Mouse (Mus musculus) heart, embryonic 14.5 days (tissue): ENCODE measurements around the gene Lfng. TPM values are rescaled to one million over a fixed set of nuclear protein-coding genes. Genes with fewer than 3 reads are reported as not detected.
A peak's percentile ranks its signal among the peaks of the same experiment; 100 is the strongest.

ENCODE experiments used
- ATAC-seq: fragments of 200-750 bp; cut with Nextera tagmentation; 2 replicates; pipeline ENCODE4 v1.8.0; 2017; ENCODE audit warnings: low read depth, moderate TSS enrichment; ENCODE audit not compliant: insufficient number of reproducible peaks, insufficient read depth, low FRiP score
- H3K27ac ChIP-seq, 2 experiments: fragments of 200-500 bp in 1 of 2; fragments of 300-500 bp in 1 of 2; sonication (generic) in 1 of 2; replicated peaks in 1 of 2; 2 replicates each; pipeline ENCODE4 v1.5.1; 2012 to 2014; ENCODE audit warnings: low read depth in 2 of 2, low read length in 2 of 2, control low read depth in 1 of 2, mild to moderate bottlenecking in 1 of 2, mixed read lengths in 1 of 2; ENCODE audit not compliant: control insufficient read depth in 1 of 2, insufficient read depth in 1 of 2
- H3K27me3 ChIP-seq: fragments of 300-500 bp; sonication (generic); 2 replicates; pipeline ENCODE4 v1.6.1; 2014; ENCODE audit warnings: mild to moderate bottlenecking, low read length, control low read depth; ENCODE audit not compliant: control insufficient read depth, insufficient read depth
- H3K36me3 ChIP-seq: fragments of 300-500 bp; sonication (generic); 2 replicates; pipeline ENCODE4 v1.6.1; 2014; ENCODE audit warnings: mild to moderate bottlenecking, control low read depth, low read length, mixed read lengths; ENCODE audit not compliant: control insufficient read depth, insufficient read depth
- H3K4me1 ChIP-seq, 2 experiments: fragments of 200-500 bp in 1 of 2; fragments of 300-500 bp in 1 of 2; sonication (generic) in 1 of 2; 2 replicates each; pipeline ENCODE4 v1.6.1; 2012 to 2014; ENCODE audit warnings: low read length in 2 of 2, control low read depth in 1 of 2, mixed read lengths in 1 of 2; ENCODE audit not compliant: control insufficient read depth in 2 of 2, insufficient read depth in 2 of 2
- H3K4me2 ChIP-seq: fragments of 300-500 bp; sonication (generic); 2 replicates; pipeline ENCODE4 v1.6.1; 2014; ENCODE audit warnings: mild to moderate bottlenecking, low read length
- H3K4me3 ChIP-seq, 2 experiments: fragments of 200-500 bp in 1 of 2; fragments of 300-500 bp in 1 of 2; sonication (generic) in 1 of 2; 2 replicates each; pipeline ENCODE4 v1.5.1; 2012 to 2014; ENCODE audit warnings: low read length in 2 of 2, mild to moderate bottlenecking in 2 of 2, control low read depth in 1 of 2, low read depth in 1 of 2, moderate library complexity in 1 of 2; ENCODE audit not compliant: control insufficient read depth in 1 of 2, insufficient read depth in 1 of 2
- H3K9ac ChIP-seq: fragments of 300-500 bp; sonication (generic); 2 replicates; pipeline ENCODE4 v1.6.1; 2014; ENCODE audit warnings: mild to moderate bottlenecking, low read length
- H3K9me3 ChIP-seq: fragments of 300-500 bp; sonication (generic); 2 replicates; pipeline ENCODE4 v1.6.1; 2016; ENCODE audit warnings: low read length, control low read depth; ENCODE audit not compliant: control insufficient read depth
- WGBS: fragments of 180-500 bp; shearing (Covaris S2); extraction: QIAGEN DNeasy Blood & Tissue Kit; methylation state at CpG from one replicate; pipeline ENCODE4 v1.1.7; 2014; 5-methylcytosine and 5-hydroxymethylcytosine counted together
- polyA plus RNA-seq: library from polyadenylated mRNA; unstranded; fragments of >200 nt; fragmentation: Nextera tagmentation; extraction: Ambion mirVana; gene quantifications from 2 replicates; pipeline ENCODE4 v1.2.1, GENCODE M21; 2014

Gene Lfng
- polyA plus RNA-seq, 1 experiment from 2014 or later, result 6.4 TPM

DNA sequence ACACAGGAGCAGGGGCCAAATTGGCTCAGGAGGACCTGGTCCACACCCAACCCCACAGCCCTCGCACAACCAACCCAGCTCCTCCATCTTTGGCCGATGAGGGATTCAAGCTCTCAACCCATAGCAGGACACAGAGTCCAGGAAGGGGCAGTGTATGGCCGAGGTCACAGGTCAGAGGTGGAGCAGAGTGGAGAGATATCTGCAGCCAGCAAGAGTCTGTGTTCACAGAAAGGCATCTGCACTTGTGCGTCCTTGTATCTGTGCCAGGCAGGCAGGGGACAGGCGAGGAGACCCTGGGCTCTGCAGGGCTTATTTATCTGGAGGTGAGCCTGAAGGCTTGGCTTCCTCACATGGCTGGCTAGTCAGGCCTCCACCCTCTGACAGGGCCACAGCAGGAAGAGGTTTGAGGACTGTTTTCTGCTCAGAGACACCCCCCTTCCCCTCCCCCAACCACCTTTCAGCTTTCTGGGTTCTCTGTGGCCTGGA is 31.7 kb upstream of the Lfng start:
- H3K27ac ChIP-seq, result no peak overlapping the region

GRCm38 (mm10) chr5:140579221-140579620 is 27.9 kb upstream of the Lfng start:
- Histone ChIP-seq H3K4me2 (no peak overlapping the region), H3K4me1 (0 out of 4 replicates have a peak, but pooled peaks cover 0 to 2% of the 10 kb centered on the region in 2 experiments), H3K4me3 (no peak overlapping the region), H3K36me3 (no peaks in the 10 kb centered on the region), H3K9me3 (no peaks in the 10 kb centered on the region), H3K27ac (no peak overlapping the region), H3K27me3 (peaks cover 6% of the 10 kb centered on the region), H3K9ac (no peak overlapping the region)
- 42% methylated on average over 9 of the region's 9 CpGs for whole genome bisulfite sequencing
- no peak for ATAC-seq

More for the DNA sequence above, 31.7 kb upstream of the Lfng start:
- peaks cover 0 to 4% of the 10 kb centered on the region in 2 experiments; a peak in 1 of 4 replicates for H3K4me1 ChIP-seq
- H3K9me3 ChIP-seq, result no peaks in the 10 kb centered on the region
- H3K4me2 ChIP-seq, result no peak overlapping the region
- no peak overlapping the region for H3K9ac ChIP-seq
- H3K4me3 ChIP-seq, result no peak overlapping the region
- H3K27me3 ChIP-seq, result peaks cover 4% of the 10 kb centered on the region
- WGBS, result 38% methylated on average over 5 of the region's 5 CpGs
- no peaks in the 10 kb centered on the region for H3K36me3 ChIP-seq
- peak; percentile 29; the same call in 1 of the 2 replicates for ATAC-seq

GRCm38 (mm10) chr5:140579771-140580170 is 27.3 kb upstream of the Lfng start:
- Histone ChIP-seq H3K9ac (no peak overlapping the region), H3K4me3 (no peak overlapping the region), H3K4me2 (no peak overlapping the region), H3K36me3 (no peaks in the 10 kb centered on the region), H3K9me3 (no peaks in the 10 kb centered on the region), H3K27me3 (peaks cover 6% of the 10 kb centered on the region), H3K27ac (no peak overlapping the region), H3K4me1 (0 out of 4 replicates have a peak, but pooled peaks cover 0 to 2% of the 10 kb centered on the region in 2 experiments)
- 32% methylated on average over 6 of the region's 6 CpGs for WGBS
- ATAC-seq, result no peak

GRCm38 (mm10) chr5:140581569-140581968 is 25.6 kb upstream of the Lfng start:
- no peaks in the 10 kb centered on the region for H3K9me3 ChIP-seq
- H3K4me3 ChIP-seq, result no peak overlapping the region
- no peak for ATAC-seq
- no peak overlapping the region for H3K4me2 ChIP-seq
- H3K4me1 ChIP-seq, result no peaks in the 10 kb centered on the region
- no peak overlapping the region for H3K27ac ChIP-seq
- no peak overlapping the region for H3K9ac ChIP-seq
- no peaks in the 10 kb centered on the region for H3K36me3 ChIP-seq
- 7% methylated on average over 5 of the region's 5 CpGs for WGBS
- H3K27me3 ChIP-seq, result peaks cover 6% of the 10 kb centered on the region

GRCm38 (mm10) chr5:140582995-140583731 is 24.0 kb upstream of the Lfng start:
- 35% methylated on average over 7 of the region's 8 CpGs for WGBS
- H3K27ac ChIP-seq, result no peak overlapping the region
- no peak overlapping the region for H3K4me2 ChIP-seq
- H3K36me3 ChIP-seq, result no peaks in the 10 kb centered on the region
- H3K4me1 ChIP-seq, result no peaks in the 10 kb centered on the region
- no peaks in the 10 kb centered on the region for H3K9me3 ChIP-seq
- H3K9ac ChIP-seq, result no peak overlapping the region
- no peak for ATAC-seq
- no peak overlapping the region for H3K4me3 ChIP-seq
- H3K27me3 ChIP-seq, result peaks cover 6% of the 10 kb centered on the region

GRCm38 (mm10) chr5:140583732-140584368 is 23.3 kb upstream of the Lfng start:
- peaks cover 6% of the 10 kb centered on the region for H3K27me3 ChIP-seq
- H3K4me2 ChIP-seq, result no peak overlapping the region
- no peak overlapping the region for H3K9ac ChIP-seq
- H3K4me3 ChIP-seq, result no peak overlapping the region
- no peaks in the 10 kb centered on the region for H3K36me3 ChIP-seq
- WGBS, result 58% methylated on average over 5 of the region's 6 CpGs
- no peaks in the 10 kb centered on the region for H3K4me1 ChIP-seq
- H3K9me3 ChIP-seq, result no peaks in the 10 kb centered on the region
- no peak overlapping the region for H3K27ac ChIP-seq
- no peak for ATAC-seq

DNA sequence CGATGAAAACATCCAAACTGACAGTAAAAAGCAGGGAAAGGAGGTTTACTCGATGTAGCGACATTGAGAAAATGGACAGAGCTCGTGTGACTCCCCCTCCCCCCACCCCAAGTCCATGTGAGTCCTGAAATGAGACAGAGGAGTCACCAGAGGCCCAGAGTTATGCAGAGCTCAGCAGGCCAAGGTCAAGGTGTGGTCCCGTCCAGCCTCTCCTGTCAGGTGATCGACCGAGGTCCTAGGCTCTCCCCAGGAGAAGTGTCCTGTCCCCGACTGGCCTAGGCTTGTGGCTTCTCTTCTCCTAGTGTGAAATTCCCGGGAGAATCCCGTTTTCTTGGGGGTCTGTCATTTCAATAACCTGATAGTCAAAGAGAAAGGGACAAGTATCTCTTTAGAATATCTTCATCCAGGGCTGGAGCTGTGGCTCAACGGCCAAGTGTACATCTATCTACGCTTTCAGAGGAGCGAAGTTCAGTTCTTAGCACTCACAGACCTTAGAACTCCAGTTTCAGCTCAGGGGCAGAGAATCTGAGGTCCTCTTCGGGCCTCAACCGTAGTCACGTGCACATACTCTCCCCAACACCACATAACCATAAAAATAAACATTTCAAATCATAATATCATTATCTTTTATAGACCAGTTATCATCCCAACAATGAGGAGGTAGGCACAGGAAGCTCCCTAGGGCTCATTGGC is 17.9 kb upstream of the Lfng start:
- no peaks in the 10 kb centered on the region for H3K4me1 ChIP-seq
- H3K4me2 ChIP-seq, result no peak overlapping the region
- H3K36me3 ChIP-seq, result no peaks in the 10 kb centered on the region
- H3K9ac ChIP-seq, result no peak overlapping the region
- H3K27ac ChIP-seq, result no peak overlapping the region
- H3K27me3 ChIP-seq, result 0 out of 2 replicates have a peak, but pooled peaks cover 2% of the 10 kb centered on the region
- ATAC-seq, result no peak
- H3K9me3 ChIP-seq, result no peaks in the 10 kb centered on the region
- no peak overlapping the region for H3K4me3 ChIP-seq
- WGBS, result 80% methylated on average over 16 of the region's 16 CpGs
